Mouse (Mus musculus) ES-E14 (cell line): ENCODE measurements around the gene Fosb.

Experiments
- CHD2 ChIP-seq: IDR thresholded peaks from 2 replicates; pipeline ENCODE4 v1.6.1; 2014; ENCODE audit warnings: mild to moderate bottlenecking, low read depth, low read length, inconsistent platforms
- HCFC1 ChIP-seq: IDR thresholded peaks from 2 replicates; pipeline ENCODE4 v1.6.1; 2012; ENCODE audit warnings: low read length, inconsistent platforms, borderline replicate concordance; ENCODE audit not compliant: insufficient read depth
- MAFK ChIP-seq: IDR thresholded peaks from 2 replicates; pipeline ENCODE4 v1.6.1; 2014; ENCODE audit warnings: mild to moderate bottlenecking, low read depth, low read length, inconsistent platforms; ENCODE audit not compliant: insufficient read depth
- ZC3H11A ChIP-seq: IDR thresholded peaks from 2 replicates; pipeline ENCODE4 v1.6.1; 2012; ENCODE audit warnings: low read depth, mild to moderate bottlenecking, inconsistent platforms, low read length, borderline replicate concordance
- ZNF384 ChIP-seq: IDR thresholded peaks from 2 replicates; pipeline ENCODE4 v1.6.1; 2012; ENCODE audit warnings: low read depth, low read length, inconsistent platforms

GRCm38 (mm10) chr7:19318676-19319075, 8.8 kb upstream of the Fosb start:
- no peak for TF ChIP-seq MAFK
- no peak for TF ChIP-seq HCFC1
- TF ChIP-seq ZNF384, result no peak
- TF ChIP-seq CHD2, result no peak
- TF ChIP-seq ZC3H11A, result no peak
